Mouse (Mus musculus) ES-E14 (cell line): ENCODE data around the gene Ercc2.

Source experiments
- HCFC1 ChIP-seq: IDR thresholded peaks from 2 replicates; pipeline ENCODE4 v1.6.1; 2012; ENCODE audit warnings: low read length, inconsistent platforms, borderline replicate concordance; ENCODE audit not compliant: insufficient read depth
- MAFK ChIP-seq: IDR thresholded peaks from 2 replicates; pipeline ENCODE4 v1.6.1; 2014; ENCODE audit warnings: mild to moderate bottlenecking, low read depth, low read length, inconsistent platforms; ENCODE audit not compliant: insufficient read depth

DNA sequence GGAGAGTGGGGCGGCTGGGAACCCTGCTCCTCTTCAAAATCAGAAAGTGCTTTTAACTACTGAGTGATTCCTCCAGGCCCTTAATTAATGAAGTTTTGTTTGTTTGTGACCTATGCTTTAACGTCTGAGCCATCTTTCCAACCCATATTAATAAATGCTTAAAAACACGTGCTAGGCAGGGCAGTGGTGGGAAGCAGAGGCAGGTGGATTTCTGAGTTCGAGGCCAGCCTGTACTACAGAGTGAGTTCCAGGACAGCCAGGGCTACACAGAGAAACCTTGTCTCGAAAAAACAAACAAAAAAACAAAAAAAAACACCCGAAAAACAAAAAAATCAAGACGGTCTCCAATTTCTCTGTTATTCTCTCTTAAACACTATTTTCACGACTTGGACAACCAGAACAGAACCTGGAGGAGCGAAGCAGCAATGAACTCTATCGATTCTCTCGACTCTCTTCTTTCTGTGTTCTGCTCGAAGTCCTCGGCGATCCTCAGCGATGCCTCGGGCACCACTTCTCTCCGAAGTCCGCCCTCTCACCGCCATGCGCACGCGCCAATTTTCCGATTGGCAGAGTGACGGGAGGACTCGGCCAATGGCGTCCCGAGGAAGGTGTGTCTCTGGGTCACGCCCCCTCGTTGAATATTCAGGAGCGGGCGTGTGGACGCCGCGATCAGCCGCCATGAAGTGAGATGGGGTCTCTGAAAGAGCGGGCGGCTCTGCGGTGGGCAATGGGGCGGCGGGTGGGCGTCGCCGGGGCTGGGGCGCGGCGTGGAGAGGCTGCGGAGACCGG is at the start of gene Ercc2:
- no peak for TF ChIP-seq MAFK
- peak; percentile 84 for TF ChIP-seq HCFC1
